Mouse (Mus musculus) hindbrain, embryonic 13.5 days (tissue): ENCODE results near the gene Nutf2. TPM values are rescaled to one million over a fixed set of nuclear protein-coding genes. Genes with fewer than 3 reads are reported as not detected.
A peak's percentile ranks its signal among the peaks of the same experiment; 100 is the strongest.

Experiments used
- ATAC-seq: fragments of 200-750 bp; cut with Nextera tagmentation; 2 replicates; pipeline ENCODE4 v1.8.0; 2017; ENCODE audit warnings: moderate TSS enrichment; ENCODE audit not compliant: low FRiP score
- H3K27ac ChIP-seq: fragments of 300-500 bp; sonication (generic); 2 replicates; pipeline ENCODE4 v1.5.1; 2015; ENCODE audit warnings: inconsistent platforms, mild to moderate bottlenecking, moderate library complexity
- H3K27me3 ChIP-seq: fragments of 300-500 bp; sonication (generic); 2 replicates; pipeline ENCODE4 v1.6.1; 2015; ENCODE audit warnings: mild to moderate bottlenecking, inconsistent platforms
- H3K36me3 ChIP-seq: fragments of 300-500 bp; sonication (generic); 2 replicates; pipeline ENCODE4 v1.6.1; 2015; ENCODE audit warnings: mild to moderate bottlenecking, inconsistent platforms
- H3K4me1 ChIP-seq: fragments of 300-500 bp; sonication (generic); replicated peaks from 2 replicates; pipeline ENCODE4 v1.6.1; 2015; ENCODE audit warnings: inconsistent platforms
- H3K4me2 ChIP-seq: fragments of 300-500 bp; sonication (generic); 2 replicates; pipeline ENCODE4 v1.6.1; 2015; ENCODE audit warnings: inconsistent platforms, mild to moderate bottlenecking, moderate library complexity
- H3K4me3 ChIP-seq: fragments of 300-500 bp; sonication (generic); 2 replicates; pipeline ENCODE4 v1.5.1; 2015; ENCODE audit warnings: mild to moderate bottlenecking, inconsistent platforms
- H3K9ac ChIP-seq: fragments of 300-500 bp; sonication (generic); 2 replicates; pipeline ENCODE4 v1.6.1; 2015; ENCODE audit warnings: mild to moderate bottlenecking, inconsistent platforms
- H3K9me3 ChIP-seq: fragments of 300-500 bp; sonication (generic); 2 replicates; pipeline ENCODE4 v1.6.1; 2016; ENCODE audit warnings: inconsistent platforms
- WGBS: fragments of 180-500 bp; shearing (Covaris S2); methylation state at CpG from one replicate; pipeline ENCODE4 v1.1.7; 2015; 5-methylcytosine and 5-hydroxymethylcytosine counted together
- polyA plus RNA-seq: library from polyadenylated mRNA; unstranded; fragments of >200 nt; fragmentation: Nextera tagmentation; extraction: Ambion mirVana; gene quantifications from 2 replicates; pipeline ENCODE4 v1.2.1, GENCODE M21; 2015

Gene Nutf2
- polyA plus RNA-seq, 1 experiment from 2014 or later: 205 TPM

DNA sequence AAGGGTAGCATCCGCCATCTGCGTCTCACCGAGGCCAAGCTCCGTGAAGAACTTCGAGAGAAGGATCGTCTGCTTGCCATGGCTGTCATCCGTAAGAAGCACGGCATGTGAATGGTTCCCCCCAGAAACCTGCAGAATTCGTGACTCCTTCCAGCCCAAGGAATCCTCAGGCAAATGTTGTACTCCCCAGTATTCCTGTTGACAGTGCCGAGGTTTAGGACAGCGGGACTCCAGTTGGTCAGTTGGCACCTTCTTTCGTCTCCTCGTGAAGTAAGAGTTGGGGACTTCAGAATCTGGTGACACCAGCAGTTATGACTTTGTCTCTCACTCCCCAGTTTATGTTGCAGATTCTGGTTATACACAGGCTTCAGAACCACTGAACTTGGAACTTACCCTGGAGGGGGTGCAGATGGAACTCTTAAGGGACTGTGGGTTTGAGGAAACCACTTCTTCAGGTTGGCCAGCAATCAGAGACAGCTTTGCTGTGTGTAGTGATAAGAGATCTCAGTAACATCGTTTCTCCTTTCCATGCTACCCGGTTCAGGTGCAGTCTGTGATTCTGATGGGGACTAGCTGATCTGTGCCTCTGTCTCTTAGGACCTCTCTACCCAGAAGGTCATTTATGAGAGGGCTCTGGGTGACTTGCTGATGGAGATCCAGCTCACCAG lies 4.1 kb upstream of the Nutf2 start:
- 18% methylated on average over 15 of the region's 15 CpGs for WGBS

DNA sequence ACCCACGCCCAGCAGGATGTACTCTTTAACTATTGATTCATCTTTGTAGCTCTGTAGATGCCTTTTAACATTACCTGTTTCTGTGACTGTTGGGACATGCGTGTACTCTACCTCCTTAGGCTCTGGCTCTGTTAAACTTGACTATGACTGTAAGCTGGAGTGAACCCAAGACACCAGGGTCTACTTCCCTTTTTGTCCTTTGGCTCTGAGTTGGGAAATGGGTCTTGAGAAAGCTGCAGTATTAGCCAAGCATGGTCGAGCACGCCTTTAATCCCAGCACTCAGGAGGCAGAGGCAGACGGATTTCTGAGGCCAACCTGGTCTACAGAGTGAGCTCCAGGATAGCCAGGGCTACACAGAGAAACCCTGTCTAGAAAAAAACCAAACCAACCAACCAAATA lies 1.9 kb upstream of the Nutf2 start:
- Histone ChIP-seq H3K4me3 (no peak overlapping the region), H3K4me1 (peaks cover 71% of the 10 kb centered on the region), H3K27ac (no peak overlapping the region), H3K9ac (peak overlapping the region; percentile 43), H3K36me3 (no peaks in the 10 kb centered on the region), H3K9me3 (no peaks in the 10 kb centered on the region), H3K27me3 (no peaks in the 10 kb centered on the region), H3K4me2 (no peak overlapping the region)
- 93% methylated on average over 5 of the region's 5 CpGs for WGBS
- ATAC-seq: no peak

More for the DNA sequence above, 4.1 kb upstream of the Nutf2 start:
- Histone ChIP-seq H3K9me3 (no peaks in the 10 kb centered on the region), H3K4me2 (peak overlapping the region; percentile 99), H3K4me1 (peaks cover 53% of the 10 kb centered on the region), H3K27ac (peak overlapping the region; percentile 89), H3K4me3 (peak overlapping the region; percentile 82), H3K36me3 (no peaks in the 10 kb centered on the region), H3K27me3 (no peaks in the 10 kb centered on the region), H3K9ac (peak overlapping the region; percentile 93)
- ATAC-seq: no peak

DNA sequence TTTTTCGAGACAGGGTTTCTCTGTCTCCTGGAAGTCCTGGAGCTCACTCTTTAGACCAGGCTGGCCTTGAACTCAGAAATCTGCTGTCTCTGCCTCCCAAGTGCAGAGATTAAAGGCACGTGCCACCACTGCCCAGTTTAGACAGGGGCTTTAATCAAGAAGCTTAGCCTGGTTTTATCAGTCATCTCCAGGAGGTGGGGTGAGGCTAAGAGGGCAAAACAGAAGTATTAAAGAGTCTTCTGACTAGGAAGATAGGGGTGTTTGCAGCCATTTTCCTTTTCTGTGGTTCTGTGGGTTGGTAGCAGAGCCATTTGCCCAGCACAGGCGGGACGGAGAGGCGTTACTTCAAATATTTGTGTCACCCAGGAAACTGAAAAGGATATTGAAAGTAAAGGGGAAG lies 1.1 kb upstream of the Nutf2 start:
- Histone ChIP-seq H3K9ac (0 out of 2 replicates have a peak overlapping the region, but pooled peaks have one; percentile 96), H3K27ac (peak overlapping the region; percentile 96), H3K4me2 (no peak overlapping the region; the same call in 1 of the 2 replicates), H3K9me3 (no peaks in the 10 kb centered on the region), H3K36me3 (no peaks in the 10 kb centered on the region), H3K4me1 (peaks cover 78% of the 10 kb centered on the region), H3K4me3 (no peak overlapping the region), H3K27me3 (no peaks in the 10 kb centered on the region)
- 83% methylated on average over 5 of the region's 5 CpGs for WGBS
- no peak for ATAC-seq

- Histone ChIP-seq H3K9ac (peak overlapping the region; percentile 96), H3K27ac (no peak overlapping the region), H3K4me3 (peak overlapping the region; percentile 98), H3K9me3 (no peaks in the 10 kb centered on the region), H3K4me2 (peak overlapping the region; percentile 86), H3K4me1 (peaks cover 63% of the 10 kb centered on the region), H3K36me3 (peaks cover 15% of the 10 kb centered on the region), H3K27me3 (no peaks in the 10 kb centered on the region)
- no peak for ATAC-seq
- 0% methylated on average over 1 of the region's 1 CpGs for WGBS
Observed at GRCm38 (mm10) chr8:105861951-105862350, 1.6 kb downstream of the Nutf2 start.

GRCm38 (mm10) chr8:105866364-105867029 lies 6.1 kb downstream of the Nutf2 start:
- Histone ChIP-seq H3K9ac (no peak overlapping the region), H3K27ac (no peak overlapping the region), H3K4me3 (no peak overlapping the region), H3K36me3 (peaks cover 55% of the 10 kb centered on the region), H3K4me1 (peaks cover 27% of the 10 kb centered on the region), H3K9me3 (no peaks in the 10 kb centered on the region), H3K27me3 (no peaks in the 10 kb centered on the region), H3K4me2 (no peak overlapping the region)
- no peak for ATAC-seq
- 91% methylated on average over 6 of the region's 6 CpGs for WGBS

DNA sequence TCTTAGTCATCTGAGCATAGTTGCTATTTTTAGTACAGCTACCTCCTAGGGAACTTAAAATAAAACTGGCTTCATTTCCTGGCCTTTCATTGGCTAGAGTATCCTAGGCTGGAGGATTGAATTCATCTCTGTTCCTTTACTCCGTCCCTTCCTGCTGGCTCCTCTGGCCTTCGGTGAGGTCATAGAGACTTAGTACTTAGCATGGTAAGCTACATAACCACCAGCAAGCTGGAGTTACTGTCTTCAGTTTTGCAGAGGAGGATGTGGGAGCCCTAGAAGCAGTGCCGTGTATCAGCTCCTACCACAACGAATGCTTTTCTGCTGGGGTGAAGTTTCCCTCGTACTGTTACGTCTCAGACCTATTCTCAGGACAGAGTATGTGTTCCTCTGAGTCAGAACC lies 13.9 kb downstream of the Nutf2 start:
- Histone ChIP-seq H3K9me3 (no peaks in the 10 kb centered on the region), H3K4me3 (no peak overlapping the region), H3K27me3 (no peaks in the 10 kb centered on the region), H3K27ac (no peak overlapping the region), H3K9ac (no peak overlapping the region), H3K4me1 (no peaks in the 10 kb centered on the region), H3K4me2 (no peak overlapping the region), H3K36me3 (peaks cover 74% of the 10 kb centered on the region)
- ATAC-seq: no peak
- 91% methylated on average over 6 of the region's 6 CpGs for WGBS

DNA sequence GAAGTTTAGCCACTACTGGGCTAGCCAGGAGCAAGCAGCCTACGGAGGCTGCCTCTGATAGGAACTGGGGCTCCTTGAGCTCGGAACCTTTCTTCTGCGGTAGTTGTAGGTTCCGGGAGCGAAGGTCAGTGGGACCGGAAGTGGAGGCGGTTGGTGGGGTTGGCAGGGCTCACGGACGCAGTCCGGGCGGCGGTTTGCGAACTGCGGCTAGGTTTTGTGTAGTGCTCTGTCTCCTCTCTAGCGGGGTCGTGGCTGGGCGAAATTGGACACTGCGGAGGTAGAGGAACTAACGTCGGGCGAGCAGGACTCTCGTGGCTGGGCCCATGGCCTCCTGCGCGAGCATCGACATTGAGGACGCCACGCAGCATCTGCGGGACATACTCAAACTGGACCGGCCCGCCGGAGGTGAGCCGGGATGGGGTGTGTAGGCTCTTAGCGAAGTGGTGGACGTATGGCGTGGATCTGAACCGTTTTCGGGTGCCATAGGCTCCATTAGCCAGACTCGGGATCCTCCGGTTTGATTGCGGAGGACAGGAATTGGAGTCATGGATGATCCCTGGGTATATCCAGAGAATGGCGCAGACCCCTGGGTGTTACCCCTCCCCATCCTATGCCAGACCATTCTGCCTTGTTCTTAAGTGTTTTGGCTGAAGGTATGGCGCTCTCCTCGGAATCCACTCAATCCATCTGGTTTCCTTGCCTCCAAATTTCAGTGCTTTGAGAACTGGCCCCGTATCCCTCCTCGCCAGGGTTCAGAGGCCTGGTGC lies 20.6 kb downstream of the Nutf2 start, which contains the start of gene Edc4:
Gene Edc4 (plus strand): TSS at position 128 of the 767 bp plus-strand sequence.
- Histone ChIP-seq H3K27me3 (no peaks in the 10 kb centered on the region), H3K4me2 (peak within 1 kb of the TSS; percentile 96), H3K4me3 (peak within 1 kb of the TSS; percentile 97), H3K9me3 (no peaks in the 10 kb centered on the region), H3K27ac (peak within 1 kb of the TSS; percentile 36; the same call in 1 of the 2 replicates), H3K9ac (peak within 1 kb of the TSS; percentile 94), H3K36me3 (peaks cover 56% of the 10 kb centered on the region), H3K4me1 (peaks cover 34% of the 10 kb centered on the region)
- ATAC-seq: peak; percentile 82
- WGBS: under 1% methylated on average over 45 of the region's 45 CpGs

DNA sequence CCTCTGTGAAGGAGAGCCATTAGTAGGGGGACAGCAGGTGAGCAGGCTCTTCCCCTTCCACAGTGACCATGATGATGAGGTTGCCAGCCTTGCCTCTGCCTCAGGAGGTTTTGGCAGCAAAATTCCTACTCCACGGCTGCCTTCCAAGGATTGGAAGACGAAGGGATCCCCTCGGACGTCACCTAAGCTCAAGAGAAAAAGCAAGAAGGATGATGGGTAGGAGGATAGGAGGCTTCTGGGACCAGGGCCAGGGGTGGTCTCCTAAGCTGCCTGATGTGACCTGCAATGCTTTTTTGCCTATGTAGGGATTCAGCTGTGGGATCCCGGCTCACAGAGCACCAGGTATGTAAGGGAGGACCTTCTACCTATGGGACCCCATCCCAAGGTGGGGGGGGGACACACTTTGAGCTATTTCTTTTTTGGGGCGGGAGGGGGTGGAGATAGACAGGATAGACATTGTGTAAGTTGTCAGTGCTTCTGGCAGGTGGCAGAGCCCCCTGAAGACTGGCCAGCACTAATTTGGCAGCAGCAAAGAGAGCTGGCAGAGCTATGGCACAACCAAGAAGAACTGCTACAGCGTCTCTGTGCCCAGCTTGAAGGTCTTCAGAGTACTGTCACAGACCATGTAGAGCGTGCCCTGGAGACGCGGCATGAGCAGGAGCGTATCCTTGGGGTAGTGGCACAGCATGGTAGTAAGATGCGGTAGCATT lies 29.5 kb downstream of the Nutf2 start:
- peaks cover 10% of the 10 kb centered on the region for H3K4me1 ChIP-seq

DNA sequence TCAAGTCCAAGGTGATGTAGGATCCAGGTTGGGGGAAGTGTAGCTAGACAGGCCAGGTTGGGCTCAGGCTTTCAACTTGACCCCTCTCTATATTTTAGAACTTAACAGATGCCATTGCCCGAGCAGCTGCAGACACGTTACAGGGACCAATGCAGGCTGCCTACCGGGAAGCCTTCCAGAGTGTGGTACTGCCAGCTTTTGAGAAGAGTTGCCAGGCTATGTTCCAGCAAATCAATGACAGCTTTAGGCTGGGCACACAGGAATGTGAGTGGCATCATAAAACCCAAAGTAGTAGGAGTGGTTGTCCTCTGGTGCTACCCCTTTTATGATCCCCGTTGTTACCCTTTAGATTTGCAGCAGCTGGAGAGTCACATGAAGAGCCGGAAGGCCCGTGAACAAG lies 30.5 kb downstream of the Nutf2 start:
- WGBS: 94% methylated on average over 6 of the region's 6 CpGs
- H3K4me3 ChIP-seq: no peak overlapping the region
- H3K4me2 ChIP-seq: no peak overlapping the region
- no peak overlapping the region for H3K27ac ChIP-seq
- no peak overlapping the region for H3K9ac ChIP-seq
- peaks cover 90% of the 10 kb centered on the region for H3K36me3 ChIP-seq
- no peaks in the 10 kb centered on the region for H3K27me3 ChIP-seq
- H3K4me1 ChIP-seq: peaks cover 10% of the 10 kb centered on the region
- no peaks in the 10 kb centered on the region for H3K9me3 ChIP-seq
- no peak for ATAC-seq

More for the DNA sequence above, 29.5 kb downstream of the Nutf2 start:
- 94% methylated on average over 12 of the region's 12 CpGs for WGBS
- no peaks in the 10 kb centered on the region for H3K9me3 ChIP-seq
- no peak overlapping the region for H3K4me2 ChIP-seq
- H3K36me3 ChIP-seq: peaks cover 92% of the 10 kb centered on the region
- no peak overlapping the region for H3K4me3 ChIP-seq
- H3K9ac ChIP-seq: no peak overlapping the region
- no peaks in the 10 kb centered on the region for H3K27me3 ChIP-seq
- H3K27ac ChIP-seq: no peak overlapping the region
- no peak for ATAC-seq

GRCm38 (mm10) chr8:105892432-105892831 lies 32.1 kb downstream of the Nutf2 start:
- peaks cover 78% of the 10 kb centered on the region for H3K36me3 ChIP-seq
- H3K4me1 ChIP-seq: peaks cover 10% of the 10 kb centered on the region
- H3K9ac ChIP-seq: no peak overlapping the region
- H3K27ac ChIP-seq: no peak overlapping the region
- no peak; the same call in 1 of the 2 replicates for ATAC-seq
- H3K4me2 ChIP-seq: no peak overlapping the region
- 87% methylated on average over 6 of the region's 6 CpGs for WGBS
- H3K9me3 ChIP-seq: no peaks in the 10 kb centered on the region
- no peaks in the 10 kb centered on the region for H3K27me3 ChIP-seq
- no peak overlapping the region for H3K4me3 ChIP-seq

DNA sequence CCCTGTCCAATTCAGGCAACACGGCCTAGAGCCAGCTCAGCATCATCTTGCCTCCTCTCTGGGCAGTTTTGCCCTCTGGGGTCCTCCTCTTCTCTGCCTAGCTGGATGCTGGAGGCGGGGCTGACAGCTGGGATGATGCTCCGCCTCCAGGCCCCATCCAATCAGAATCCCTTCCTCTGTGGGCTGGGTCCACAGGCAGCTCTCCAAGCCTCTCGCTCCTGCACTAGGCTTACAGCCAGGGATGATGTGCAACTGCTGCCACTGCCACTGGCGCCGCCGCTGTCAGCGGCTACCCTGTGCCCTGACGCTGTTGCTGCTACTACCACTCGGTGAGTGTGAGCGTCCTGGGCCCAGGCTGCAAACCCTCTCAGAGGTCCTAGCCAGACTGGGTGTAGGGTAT lies 33.0 kb downstream of the Nutf2 start, which contains the start of gene Nrn1l:
Gene Nrn1l (plus strand): TSS at position 229 of the 400 bp plus-strand sequence.
- Histone ChIP-seq H3K27me3 (no peaks in the 10 kb centered on the region), H3K4me3 (peak within 1 kb of the TSS; percentile 7; the same call in 1 of the 2 replicates), H3K9me3 (no peaks in the 10 kb centered on the region), H3K27ac (peak within 1 kb of the TSS; percentile 62), H3K4me1 (peaks cover 10% of the 10 kb centered on the region), H3K9ac (peak within 1 kb of the TSS; percentile 43), H3K4me2 (0 out of 2 replicates have a peak within 1 kb of the TSS, but pooled peaks have one; percentile 26), H3K36me3 (peaks cover 69% of the 10 kb centered on the region)
- ATAC-seq: peak; percentile 81
- WGBS: 6% methylated on average over 11 of the region's 11 CpGs
